Mouse (Mus musculus) liver, postnatal 0 days (tissue): Measurements from ENCODE around the gene Skp1a. TPM values are rescaled to one million over a fixed set of nuclear protein-coding genes. Genes with fewer than 3 reads are reported as not detected.

Experiments
- ATAC-seq: fragments of 200-750 bp; cut with Nextera tagmentation; 2 replicates; pipeline ENCODE4 v1.8.0; 2017; ENCODE audit warnings: mild to moderate bottlenecking, moderate library complexity
- DNase-seq: peaks from one replicate; pipeline ENCODE4 v3.0.0-alpha.2; 2016
- H3K27ac ChIP-seq: fragments of 300-500 bp; sonication (generic); 2 replicates; pipeline ENCODE4 v1.5.1; 2014; ENCODE audit warnings: antibody characterized with exemption, moderate library complexity, mild to moderate bottlenecking, low read depth
- H3K27me3 ChIP-seq: fragments of 300-500 bp; sonication (generic); 2 replicates; pipeline ENCODE4 v1.6.1; 2014; ENCODE audit warnings: low read length, control low read depth, mixed read lengths; ENCODE audit not compliant: insufficient read depth
- H3K36me3 ChIP-seq: fragments of 300-500 bp; sonication (generic); replicated peaks from 2 replicates; pipeline ENCODE4 v1.6.1; 2014; ENCODE audit warnings: mild to moderate bottlenecking, control low read depth, low read length, moderate library complexity, mixed read lengths; ENCODE audit not compliant: insufficient read depth
- H3K4me1 ChIP-seq: fragments of 300-500 bp; sonication (generic); 2 replicates; pipeline ENCODE4 v1.6.1; 2014; ENCODE audit warnings: antibody characterized with exemption, mild to moderate bottlenecking, control low read depth; ENCODE audit not compliant: insufficient read depth
- H3K4me2 ChIP-seq: fragments of 300-500 bp; sonication (generic); 2 replicates; pipeline ENCODE4 v1.6.1; 2014; ENCODE audit warnings: low read depth, mild to moderate bottlenecking, low read length, moderate library complexity, mixed read lengths
- H3K4me3 ChIP-seq: fragments of 300-500 bp; sonication (generic); 2 replicates; pipeline ENCODE4 v1.5.1; 2014; ENCODE audit warnings: low read depth, low read length
- H3K9ac ChIP-seq: fragments of 300-500 bp; sonication (generic); replicated peaks from 2 replicates; pipeline ENCODE4 v1.6.1; 2014; ENCODE audit warnings: mild to moderate bottlenecking, moderate library complexity
- H3K9me3 ChIP-seq: fragments of 300-500 bp; sonication (generic); 2 replicates; pipeline ENCODE4 v1.6.1; 2016; ENCODE audit warnings: mild to moderate bottlenecking, control low read depth, low read length, mixed read lengths
- CTCF ChIP-seq: sonication (generic); IDR thresholded peaks from 2 replicates; pipeline ENCODE4 v1.5.1; 2016; ENCODE audit warnings: antibody characterized with exemption, low read depth
- EP300 ChIP-seq: IDR thresholded peaks from 2 replicates; pipeline ENCODE4 v1.6.1; 2016; ENCODE audit warnings: antibody characterized with exemption, low read depth, mild to moderate bottlenecking
- WGBS: fragments of 180-500 bp; shearing (Covaris S2); extraction: QIAGEN DNeasy Blood & Tissue Kit; methylation state at CpG from one replicate; pipeline ENCODE4 v1.1.7; 2014; ENCODE audit not compliant: insufficient replicate concordance; 5-methylcytosine and 5-hydroxymethylcytosine counted together
- polyA plus RNA-seq: library from polyadenylated mRNA; unstranded; fragments of >200 nt; fragmentation: Nextera tagmentation; extraction: Ambion mirVana; gene quantifications from 2 replicates; pipeline ENCODE4 v1.2.1, GENCODE M21; 2015

Gene Skp1a
- polyA plus RNA-seq, 1 experiment from 2014 or later = 289 TPM

- peak; percentile 51 for DNase-seq
Observed at GRCm38 (mm10) chr11:52283596-52284571, 52.1 kb downstream of the Skp1a start.

GRCm38 (mm10) chr11:52286301-52286957 is 54.6 kb downstream of the Skp1a start:
- Histone ChIP-seq H3K9ac (no peak overlapping the region), H3K4me2 (no peak overlapping the region), H3K4me3 (no peak overlapping the region), H3K4me1 (peaks cover 18% of the 10 kb centered on the region), H3K27me3 (peaks cover 25% of the 10 kb centered on the region), H3K9me3 (no peaks in the 10 kb centered on the region), H3K36me3 (no peaks in the 10 kb centered on the region), H3K27ac (no peak overlapping the region)
- TF ChIP-seq CTCF (no peak), EP300 (no peak)
- 65% methylated on average over 16 of the region's 16 CpGs for WGBS
- DNase-seq (no peak), ATAC-seq (no peak)

More at GRCm38 (mm10) chr11:52283596-52284571, 52.1 kb downstream of the Skp1a start:
- peak overlapping the region; percentile 57; the same call in 1 of the 2 replicates for H3K4me3 ChIP-seq
- H3K36me3 ChIP-seq = no peaks in the 10 kb centered on the region
- TF ChIP-seq EP300 (no peak), CTCF (no peak)
- WGBS = 10% methylated on average over 43 of the region's 44 CpGs
- no peak overlapping the region for H3K9ac ChIP-seq
- peaks cover 28% of the 10 kb centered on the region for H3K27me3 ChIP-seq
- no peak overlapping the region for H3K27ac ChIP-seq
- H3K9me3 ChIP-seq = no peaks in the 10 kb centered on the region
- peak overlapping the region; percentile 93 for H3K4me2 ChIP-seq
- H3K4me1 ChIP-seq = peaks cover 18% of the 10 kb centered on the region
- peak; percentile 62 for ATAC-seq

GRCm38 (mm10) chr11:52286958-52287305 is 55.1 kb downstream of the Skp1a start:
- Histone ChIP-seq H3K4me3 (no peak overlapping the region), H3K27me3 (peaks cover 20% of the 10 kb centered on the region), H3K9ac (no peak overlapping the region), H3K9me3 (no peaks in the 10 kb centered on the region), H3K4me2 (no peak overlapping the region), H3K36me3 (no peaks in the 10 kb centered on the region), H3K4me1 (peaks cover 18% of the 10 kb centered on the region), H3K27ac (no peak overlapping the region)
- DNase-seq (no peak), ATAC-seq (no peak)
- TF ChIP-seq CTCF (no peak), EP300 (no peak)
- WGBS = 49% methylated on average over 4 of the region's 4 CpGs

- H3K36me3 ChIP-seq = no peaks in the 10 kb centered on the region
- H3K4me3 ChIP-seq = no peak overlapping the region
- no peaks in the 10 kb centered on the region for H3K27me3 ChIP-seq
- ATAC-seq (no peak), DNase-seq (no peak)
- H3K9ac ChIP-seq = no peak overlapping the region
- H3K4me1 ChIP-seq = no peaks in the 10 kb centered on the region
- H3K27ac ChIP-seq = no peak overlapping the region
- WGBS = 56% methylated on average over 7 of the region's 7 CpGs
- no peaks in the 10 kb centered on the region for H3K9me3 ChIP-seq
- no peak for TF ChIP-seq CTCF
- no peak for TF ChIP-seq EP300
- H3K4me2 ChIP-seq = no peak overlapping the region
Observed at GRCm38 (mm10) chr11:52292346-52292745, 60.6 kb downstream of the Skp1a start.

GRCm38 (mm10) chr11:52292894-52293293 is 61.1 kb downstream of the Skp1a start:
- Histone ChIP-seq H3K9ac (no peak overlapping the region), H3K4me2 (no peak overlapping the region), H3K9me3 (no peaks in the 10 kb centered on the region), H3K27me3 (no peaks in the 10 kb centered on the region), H3K36me3 (no peaks in the 10 kb centered on the region), H3K4me1 (no peaks in the 10 kb centered on the region), H3K4me3 (no peak overlapping the region), H3K27ac (no peak overlapping the region)
- DNase-seq = no peak
- no peak for ATAC-seq
- WGBS = 65% methylated on average over 6 of the region's 6 CpGs
- TF ChIP-seq EP300 = no peak
- TF ChIP-seq CTCF = no peak

GRCm38 (mm10) chr11:52294103-52294502 is 62.3 kb downstream of the Skp1a start:
- WGBS = 65% methylated on average over 9 of the region's 9 CpGs
- no peak for ATAC-seq

More at GRCm38 (mm10) chr11:52294103-52294502, 62.3 kb downstream of the Skp1a start:
- Histone ChIP-seq H3K27ac (no peak overlapping the region), H3K4me1 (no peaks in the 10 kb centered on the region), H3K27me3 (no peaks in the 10 kb centered on the region), H3K36me3 (no peaks in the 10 kb centered on the region), H3K4me3 (no peak overlapping the region), H3K9me3 (no peaks in the 10 kb centered on the region), H3K4me2 (no peak overlapping the region), H3K9ac (no peak overlapping the region)
- TF ChIP-seq CTCF = no peak
- TF ChIP-seq EP300 = no peak
- no peak for DNase-seq

Other genes starting within 250 kb of the Skp1a start
- 127 and 148 TPM in 2 replicates for gene Ube2b, start 231.2 kb upstream of the Skp1a start, polyA plus RNA-seq
- 1.6 and 1.7 TPM in 2 replicates for gene Cdkl3, start 227.8 kb upstream of the Skp1a start, polyA plus RNA-seq
- 23.2 and 24.3 TPM in 2 replicates for gene Ppp2ca, start 133.3 kb upstream of the Skp1a start, polyA plus RNA-seq
- not detected in 2 replicates for gene Olfr1373, start 86.5 kb upstream of the Skp1a start, polyA plus RNA-seq
- gene Olfr1371, start 18.0 kb upstream of the Skp1a start, polyA plus RNA-seq = not detected in 2 replicates
- gene Tcf7, start 51.0 kb downstream of the Skp1a start, polyA plus RNA-seq = 1.4 and 1.5 TPM in 2 replicates
- gene Vdac1, start 128.9 kb downstream of the Skp1a start, polyA plus RNA-seq = 101 and 104 TPM in 2 replicates
- 82.4 and 88.9 TPM in 2 replicates for gene 9530068E07Rik, start 164.4 kb downstream of the Skp1a start, polyA plus RNA-seq